Mouse (Mus musculus) gastrocnemius, postnatal 10 days (tissue): Measurements from ENCODE around the gene Aldh3a2. TPM values are rescaled to one million over a fixed set of nuclear protein-coding genes. Genes with fewer than 3 reads are reported as not detected.
"Not testable (repeated sequence)": the region's sequence is repeated elsewhere in the genome, so short reads cannot be mapped to it uniquely, and the experiment has no call there.

Experiments used
- DNase-seq: peaks from one replicate; pipeline ENCODE4 v3.0.0; 2021; ENCODE audit warnings: mixed read lengths
- total RNA-seq, 2 experiments: library from RNA; stranded (reverse); gene quantifications; 2 replicates each; pipeline ENCODE4 v1.2.3; 2021

Gene Aldh3a2
- total RNA-seq, 2 experiments from 2014 or later = 18.6 to 22.6 TPM

- DNase-seq = not testable (repeated sequence)
These were observed 93.8 kb downstream of the Aldh3a2 start for GRCm38 (mm10) chr11:61173477-61173876.

Other genes starting within 250 kb of the Aldh3a2 start
- 10 to 100 TPM; 21.6 to 33.9 TPM for gene Kcnj12, start 244.9 kb downstream of the Aldh3a2 start, total RNA-seq
- gene Tnfrsf13b, start 140.7 kb downstream of the Aldh3a2 start, total RNA-seq = 1 to 10 TPM in 1 of 2 experiments, under 1 TPM in 1; 0.61 to 1.2 TPM
- 10 to 100 TPM; 28.1 to 39.3 TPM for gene Usp22, start 92.4 kb downstream of the Aldh3a2 start, total RNA-seq
- gene Aldh3a1, start 59.9 kb downstream of the Aldh3a2 start, total RNA-seq = under 1 TPM; 0.23 to 0.34 TPM
- gene Slc47a2, start 75.4 kb upstream of the Aldh3a2 start, total RNA-seq = not detected
- 1 to 10 TPM; 4.2 to 5.0 TPM for gene Slc47a1, start 110.9 kb upstream of the Aldh3a2 start, total RNA-seq
- gene Rnf112, start 186.7 kb upstream of the Aldh3a2 start, total RNA-seq = 1 to 10 TPM; 2.0 to 2.6 TPM
- gene Mfap4, start 218.0 kb upstream of the Aldh3a2 start, total RNA-seq = 100 to 1,000 TPM; 245 to 288 TPM
- 10 to 100 TPM in 1 of 2 experiments, 1 to 10 TPM in 1; 8.4 to 12.9 TPM for gene Mapk7, start 226.9 kb upstream of the Aldh3a2 start, total RNA-seq
- 1 to 10 TPM; 5.9 to 9.7 TPM for gene B9d1, start 237.7 kb upstream of the Aldh3a2 start, total RNA-seq